Mouse (Mus musculus) mesoderm, embryonic 11.5 days (tissue): ENCODE data around the gene Rabgap1l.
"Not testable (repeated sequence)": the region's sequence is repeated elsewhere in the genome, so short reads cannot be mapped to it uniquely, and the experiment has no call there.

Experiments used
- DNase-seq: peaks from one replicate; pipeline ENCODE4 v3.0.0-alpha.2; 2012; ENCODE audit warnings: low read depth, low spot score

Gene Rabgap1l

GRCm38 (mm10) chr1:160496906-160497577, 296.0 kb downstream of the Rabgap1l start:
- DNase-seq: no peak

GRCm38 (mm10) chr1:160485731-160486130, 307.3 kb downstream of the Rabgap1l start:
- DNase-seq: no peak

GRCm38 (mm10) chr1:160485028-160485427, 308.0 kb downstream of the Rabgap1l start:
- DNase-seq: no peak

GRCm38 (mm10) chr1:160481643-160482042, 311.4 kb downstream of the Rabgap1l start:
- DNase-seq: no peak

GRCm38 (mm10) chr1:160467443-160467842, 325.6 kb downstream of the Rabgap1l start:
- DNase-seq: no peak

GRCm38 (mm10) chr1:160465186-160465585, 327.8 kb downstream of the Rabgap1l start:
- DNase-seq: no peak

- DNase-seq: no peak
Measured at GRCm38 (mm10) chr1:160464148-160464547, 328.9 kb downstream of the Rabgap1l start.

- no peak for DNase-seq
Measured at GRCm38 (mm10) chr1:160460346-160460745, 332.7 kb downstream of the Rabgap1l start.

- no peak for DNase-seq
Measured at GRCm38 (mm10) chr1:160451663-160452062, 341.3 kb downstream of the Rabgap1l start.

GRCm38 (mm10) chr1:160448681-160449080, 344.3 kb downstream of the Rabgap1l start:
- no peak for DNase-seq

- DNase-seq: no peak
Measured at GRCm38 (mm10) chr1:160446823-160447222, 346.2 kb downstream of the Rabgap1l start.

- DNase-seq: no peak
Measured at GRCm38 (mm10) chr1:160443506-160443905, 349.5 kb downstream of the Rabgap1l start.

GRCm38 (mm10) chr1:160441679-160442078, 351.3 kb downstream of the Rabgap1l start:
- DNase-seq: no peak

GRCm38 (mm10) chr1:160441161-160441560, 351.9 kb downstream of the Rabgap1l start:
- no peak for DNase-seq

- DNase-seq: no peak
Measured at GRCm38 (mm10) chr1:160438820-160439219, 354.2 kb downstream of the Rabgap1l start.

- DNase-seq: no peak
Measured at GRCm38 (mm10) chr1:160417196-160417854, 375.7 kb downstream of the Rabgap1l start.

- DNase-seq: no peak
Measured at GRCm38 (mm10) chr1:160410822-160411221, 382.2 kb downstream of the Rabgap1l start.

GRCm38 (mm10) chr1:160409689-160410088, 383.3 kb downstream of the Rabgap1l start:
- not testable (repeated sequence) for DNase-seq

GRCm38 (mm10) chr1:160409123-160409522, 383.9 kb downstream of the Rabgap1l start:
- no peak for DNase-seq

- peak; percentile 25 for DNase-seq
Measured at GRCm38 (mm10) chr1:160408302-160408897, 384.6 kb downstream of the Rabgap1l start.

GRCm38 (mm10) chr1:160399428-160399827, 393.6 kb downstream of the Rabgap1l start:
- DNase-seq: peak; percentile 68

- no peak for DNase-seq
Measured at GRCm38 (mm10) chr1:160397037-160397436, 396.0 kb downstream of the Rabgap1l start.

- no peak for DNase-seq
Measured at GRCm38 (mm10) chr1:160387446-160387845, 405.6 kb downstream of the Rabgap1l start.
